Mouse (Mus musculus): ENCODE measurements around the gene Slc6a21.

- peak; percentile 77 for TF ChIP-seq CTCF (IDR thresholded peaks at IDR 0.05; ENCODE audit: insufficient read depth, low read length)
- no peak for TF ChIP-seq POLR2A (IDR thresholded peaks at IDR 0.05; ENCODE audit: borderline replicate concordance, extremely low read depth, low read depth, low read length)
These were observed 28.0 kb downstream of the Slc6a21 start for GRCm38 (mm10) chr7:45305275-45305674.

Measured in lung, adult 2 months (tissue).